Mouse (Mus musculus): Measurements from ENCODE around the gene Actr5. TPM values are rescaled to one million over a fixed set of nuclear protein-coding genes. Genes with fewer than 3 reads are reported as not detected.

Gene Actr5
- 8.9 and 9.2 TPM in 2 replicates for polyA plus RNA-seq (2012; rRNA removed)

DNA sequence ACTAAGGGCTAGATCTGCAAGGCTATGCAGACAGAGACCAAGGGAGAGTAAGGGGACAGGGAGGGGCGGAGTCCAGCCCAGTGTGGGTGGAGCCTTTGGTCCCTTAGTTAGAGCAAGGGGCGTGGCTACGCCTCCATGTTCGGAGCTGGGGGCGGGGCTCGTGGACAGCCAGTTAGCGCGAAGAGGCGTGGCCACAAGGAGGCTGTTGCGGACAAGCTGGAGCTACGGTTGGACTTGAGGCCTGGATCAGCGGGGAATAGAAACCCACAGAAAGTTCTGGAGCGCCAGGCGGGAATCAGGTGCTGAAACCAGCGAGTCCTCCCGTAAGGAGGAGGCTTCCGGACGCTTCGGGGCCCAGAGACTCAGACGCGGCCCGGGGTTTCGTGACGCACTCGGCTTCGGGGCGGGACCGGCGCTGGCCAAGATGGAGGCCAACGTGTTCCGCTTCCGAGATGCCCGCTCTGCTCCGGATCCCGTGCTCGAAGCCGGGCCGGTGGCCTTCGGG, at the start of gene Actr5:
TSS of gene Actr5 (plus strand) at position 171 of the 505 bp plus-strand sequence.
- Histone ChIP-seq H3K27ac (ENCODE audit: control insufficient read depth, insufficient read depth, low read depth, low read length) (peak within 1 kb of the TSS; percentile 99), H3K4me1 (ENCODE audit: control insufficient read depth, insufficient read depth, low read length) (peaks cover 3% of the 10 kb centered on the region), H3K27me3 (ENCODE audit: control insufficient read depth, insufficient read depth, low read length) (no peaks in the 10 kb centered on the region), H3K4me3 (ENCODE audit: control insufficient read depth, low read depth, low read length) (peak within 1 kb of the TSS; percentile 96), H3K36me3 (ENCODE audit: control insufficient read depth, insufficient read depth, low read length) (peaks cover 5% of the 10 kb centered on the region)
- TF ChIP-seq POLR2A (IDR thresholded peaks at IDR 0.05; ENCODE audit: control insufficient read depth, low read depth, low read length) (peak; percentile 97), CTCF (IDR thresholded peaks at IDR 0.05; ENCODE audit: control insufficient read depth, insufficient read depth, insufficient replicate concordance, low read depth, low read length) (no peak)

DNA sequence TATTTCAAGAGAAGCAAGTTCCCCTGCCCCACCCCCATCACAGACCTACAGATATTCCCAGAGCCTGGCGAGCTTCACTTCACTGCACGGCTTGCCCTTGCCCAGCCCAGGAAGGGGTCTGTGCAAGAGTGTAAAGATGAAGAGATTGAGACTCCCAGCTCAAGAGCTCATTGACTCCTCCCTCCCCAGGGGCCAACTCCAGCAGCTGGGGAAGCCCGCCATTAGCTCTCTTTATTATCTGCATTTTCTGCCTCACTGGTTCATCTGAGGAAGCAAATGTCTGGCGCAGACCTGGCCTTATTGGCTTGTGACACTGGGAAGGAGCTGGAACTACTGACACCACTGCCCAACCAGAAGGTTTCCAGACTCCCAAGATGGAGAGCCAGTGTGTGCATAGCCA, 44.7 kb upstream of the Actr5 start:
- Histone ChIP-seq H3K27me3 (ENCODE audit: control insufficient read depth, insufficient read depth, low read length) (no peaks in the 10 kb centered on the region), H3K4me1 (ENCODE audit: control insufficient read depth, insufficient read depth, low read length) (peaks cover 3% of the 10 kb centered on the region; the same call in 1 of the 2 replicates), H3K36me3 (ENCODE audit: control insufficient read depth, insufficient read depth, low read length) (no peaks in the 10 kb centered on the region), H3K27ac (ENCODE audit: control insufficient read depth, insufficient read depth, low read depth, low read length) (no peak overlapping the region), H3K4me3 (ENCODE audit: control insufficient read depth, low read depth, low read length) (no peak overlapping the region)
- no peak for TF ChIP-seq CTCF (IDR thresholded peaks at IDR 0.05; ENCODE audit: control insufficient read depth, insufficient read depth, insufficient replicate concordance, low read depth, low read length)
- no peak for TF ChIP-seq POLR2A (IDR thresholded peaks at IDR 0.05; ENCODE audit: control insufficient read depth, low read depth, low read length)

DNA sequence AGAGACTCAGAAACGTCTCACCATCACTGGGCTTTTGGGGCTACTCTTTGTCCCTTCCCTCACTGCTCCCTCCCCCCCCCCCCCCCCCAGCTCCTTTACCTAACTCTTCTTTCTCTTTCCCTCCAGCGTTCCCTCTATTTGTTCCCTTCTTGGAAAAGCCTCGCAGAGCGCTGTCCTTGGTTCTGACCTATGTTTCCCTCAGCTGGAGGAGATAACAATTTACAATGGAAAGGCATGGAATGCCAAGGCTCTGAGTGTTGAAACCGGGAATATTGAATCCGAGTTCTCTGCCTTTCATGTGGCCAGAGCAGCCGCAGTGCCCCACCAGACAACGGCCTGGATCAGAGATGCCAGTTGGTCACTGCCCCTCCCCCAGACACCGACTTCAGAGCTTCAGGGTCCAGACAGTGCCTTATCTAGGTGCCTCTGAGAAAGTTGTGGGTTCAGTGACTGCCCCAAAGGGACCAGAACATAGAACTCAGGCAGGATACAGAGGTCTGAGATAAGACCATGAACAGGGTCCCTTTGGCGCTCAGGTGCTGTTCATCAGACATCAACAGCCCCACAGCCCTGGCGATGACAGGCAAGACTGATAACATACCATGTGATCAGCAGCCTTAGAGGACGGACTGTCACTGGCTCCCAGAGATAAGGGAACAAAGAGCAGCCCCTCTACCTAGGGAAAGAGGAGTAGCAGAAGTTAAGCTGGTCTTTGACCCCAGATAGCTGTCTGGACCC, 39.9 kb upstream of the Actr5 start:
- Histone ChIP-seq H3K27ac (ENCODE audit: control insufficient read depth, insufficient read depth, low read depth, low read length) (no peak overlapping the region), H3K27me3 (ENCODE audit: control insufficient read depth, insufficient read depth, low read length) (no peaks in the 10 kb centered on the region), H3K4me1 (ENCODE audit: control insufficient read depth, insufficient read depth, low read length) (peaks cover 3% of the 10 kb centered on the region; the same call in 1 of the 2 replicates), H3K4me3 (ENCODE audit: control insufficient read depth, low read depth, low read length) (no peak overlapping the region), H3K36me3 (ENCODE audit: control insufficient read depth, insufficient read depth, low read length) (no peaks in the 10 kb centered on the region)
- TF ChIP-seq CTCF (IDR thresholded peaks at IDR 0.05; ENCODE audit: control insufficient read depth, insufficient read depth, insufficient replicate concordance, low read depth, low read length) (no peak), POLR2A (IDR thresholded peaks at IDR 0.05; ENCODE audit: control insufficient read depth, low read depth, low read length) (no peak)

DNA sequence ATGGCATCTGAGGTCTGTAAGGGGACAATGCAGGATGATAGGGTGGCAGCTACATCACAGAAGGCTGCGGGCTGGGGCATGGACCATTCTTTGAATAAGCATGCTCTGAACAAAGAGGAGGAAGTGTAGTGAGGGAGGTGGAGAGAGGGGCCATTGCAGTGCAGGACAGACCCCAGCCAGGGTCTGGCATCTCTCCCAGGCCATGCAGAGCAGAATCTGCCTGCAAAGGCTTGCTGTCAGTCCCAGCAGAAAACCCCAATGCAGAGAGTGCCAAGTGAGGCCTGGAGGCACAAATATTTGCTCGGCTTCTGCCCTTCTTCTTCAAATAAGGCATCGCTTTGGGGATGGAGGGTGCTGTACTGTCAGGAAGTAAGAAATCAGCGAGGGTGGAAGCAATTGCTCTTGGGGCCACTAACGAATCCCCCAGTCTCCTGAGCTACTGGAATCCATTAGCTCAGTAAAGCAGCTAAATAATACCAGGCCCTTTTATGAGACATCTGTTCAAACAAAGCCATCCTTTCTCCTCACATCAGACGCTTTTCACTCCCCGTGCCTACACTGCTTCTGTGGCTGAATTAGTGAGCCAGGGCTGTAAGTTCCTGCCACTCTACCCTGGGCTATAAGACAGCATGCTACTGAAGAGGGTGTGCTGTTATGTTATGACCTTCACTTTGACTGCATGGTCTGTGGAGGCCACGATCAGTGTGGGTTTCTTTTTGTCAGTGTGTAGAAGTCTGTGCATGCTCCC, 36.0 kb upstream of the Actr5 start:
- Histone ChIP-seq H3K27me3 (ENCODE audit: control insufficient read depth, insufficient read depth, low read length) (no peaks in the 10 kb centered on the region), H3K27ac (ENCODE audit: control insufficient read depth, insufficient read depth, low read depth, low read length) (no peak overlapping the region), H3K4me3 (ENCODE audit: control insufficient read depth, low read depth, low read length) (no peak overlapping the region), H3K4me1 (ENCODE audit: control insufficient read depth, insufficient read depth, low read length) (peaks cover 3% of the 10 kb centered on the region; the same call in 1 of the 2 replicates), H3K36me3 (ENCODE audit: control insufficient read depth, insufficient read depth, low read length) (no peaks in the 10 kb centered on the region)
- TF ChIP-seq POLR2A (IDR thresholded peaks at IDR 0.05; ENCODE audit: control insufficient read depth, low read depth, low read length) (no peak), CTCF (IDR thresholded peaks at IDR 0.05; ENCODE audit: control insufficient read depth, insufficient read depth, insufficient replicate concordance, low read depth, low read length) (no peak)

DNA sequence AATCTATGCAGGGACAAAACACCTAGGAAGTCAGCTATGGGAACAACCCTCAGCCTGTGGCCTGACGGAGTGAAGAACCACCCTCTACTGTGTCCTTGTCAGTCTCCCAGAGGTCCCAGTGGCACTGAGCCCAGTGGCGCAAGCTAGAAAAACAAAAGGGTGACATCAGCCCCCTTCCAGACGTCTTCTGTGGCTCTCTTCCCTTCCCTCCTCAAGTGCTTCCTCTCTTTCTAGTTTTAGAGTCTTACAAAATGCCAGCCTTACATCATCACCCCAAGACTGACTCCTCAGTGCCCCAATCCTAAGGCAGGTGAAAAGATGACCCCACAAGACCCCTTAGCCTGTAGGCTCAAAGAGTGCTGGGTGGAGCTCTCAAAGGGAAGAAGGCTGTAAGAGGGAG, 34.2 kb upstream of the Actr5 start:
- TF ChIP-seq CTCF (IDR thresholded peaks at IDR 0.05; ENCODE audit: control insufficient read depth, insufficient read depth, insufficient replicate concordance, low read depth, low read length): no peak

DNA sequence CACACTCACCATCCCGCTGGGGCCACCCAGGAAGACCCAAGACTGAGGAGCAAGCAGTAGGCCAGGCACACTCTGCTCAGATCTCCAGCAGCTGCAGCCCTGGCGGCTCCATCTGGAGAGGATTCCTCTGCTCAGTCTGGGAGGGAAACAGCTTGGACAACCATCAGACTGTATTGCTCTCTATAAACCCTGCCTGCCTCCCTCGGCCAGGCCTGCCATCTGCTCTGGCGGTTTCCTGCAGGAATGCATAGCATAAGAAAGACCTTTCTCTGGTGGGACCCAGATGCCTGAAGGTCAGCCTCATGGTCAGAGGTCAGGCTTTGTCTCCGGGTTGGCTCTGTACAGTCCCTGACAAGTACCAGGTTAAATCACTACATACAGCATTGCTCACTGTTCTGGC, 33.4 kb upstream of the Actr5 start:
- no peak overlapping the region for H3K27ac ChIP-seq (ENCODE audit: control insufficient read depth, insufficient read depth, low read depth, low read length)

More for the DNA sequence above, 34.2 kb upstream of the Actr5 start:
- no peaks in the 10 kb centered on the region; the same call in 1 of the 2 replicates for H3K4me1 ChIP-seq (ENCODE audit: control insufficient read depth, insufficient read depth, low read length)
- H3K36me3 ChIP-seq (ENCODE audit: control insufficient read depth, insufficient read depth, low read length): no peaks in the 10 kb centered on the region
- H3K27ac ChIP-seq (ENCODE audit: control insufficient read depth, insufficient read depth, low read depth, low read length): no peak overlapping the region
- H3K27me3 ChIP-seq (ENCODE audit: control insufficient read depth, insufficient read depth, low read length): no peaks in the 10 kb centered on the region
- no peak overlapping the region for H3K4me3 ChIP-seq (ENCODE audit: control insufficient read depth, low read depth, low read length)

DNA sequence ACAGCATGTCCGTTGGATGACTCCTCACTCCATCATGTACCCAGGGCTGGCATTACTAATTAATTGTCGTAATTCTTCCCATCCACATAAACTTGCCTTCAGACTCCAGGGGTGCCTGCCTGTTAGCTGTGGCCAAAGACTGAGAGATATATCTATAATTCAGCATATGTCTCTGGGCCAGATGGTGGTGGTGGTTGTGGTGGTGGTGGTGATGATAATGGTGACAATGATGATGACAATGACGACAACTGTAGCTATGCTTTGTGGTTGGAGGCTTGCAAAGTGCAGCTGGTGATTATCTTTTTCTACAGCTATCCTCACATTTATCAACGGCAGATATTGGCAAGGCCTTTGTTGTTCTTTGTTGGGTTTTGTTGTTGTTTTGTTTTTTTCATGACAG, 31.3 kb upstream of the Actr5 start:
- H3K27ac ChIP-seq (ENCODE audit: control insufficient read depth, insufficient read depth, low read depth, low read length): no peak overlapping the region
- H3K4me1 ChIP-seq (ENCODE audit: control insufficient read depth, insufficient read depth, low read length): no peaks in the 10 kb centered on the region; the same call in 1 of the 2 replicates
- H3K27me3 ChIP-seq (ENCODE audit: control insufficient read depth, insufficient read depth, low read length): no peaks in the 10 kb centered on the region
- TF ChIP-seq POLR2A (IDR thresholded peaks at IDR 0.05; ENCODE audit: control insufficient read depth, low read depth, low read length) (no peak), CTCF (IDR thresholded peaks at IDR 0.05; ENCODE audit: control insufficient read depth, insufficient read depth, insufficient replicate concordance, low read depth, low read length) (no peak)
- H3K36me3 ChIP-seq (ENCODE audit: control insufficient read depth, insufficient read depth, low read length): no peaks in the 10 kb centered on the region
- no peak overlapping the region for H3K4me3 ChIP-seq (ENCODE audit: control insufficient read depth, low read depth, low read length)

More for the DNA sequence above, 33.4 kb upstream of the Actr5 start:
- Histone ChIP-seq H3K36me3 (ENCODE audit: control insufficient read depth, insufficient read depth, low read length) (no peaks in the 10 kb centered on the region), H3K27me3 (ENCODE audit: control insufficient read depth, insufficient read depth, low read length) (no peaks in the 10 kb centered on the region), H3K4me3 (ENCODE audit: control insufficient read depth, low read depth, low read length) (no peak overlapping the region), H3K4me1 (ENCODE audit: control insufficient read depth, insufficient read depth, low read length) (no peaks in the 10 kb centered on the region; the same call in 1 of the 2 replicates)
- TF ChIP-seq POLR2A (IDR thresholded peaks at IDR 0.05; ENCODE audit: control insufficient read depth, low read depth, low read length): no peak
- TF ChIP-seq CTCF (IDR thresholded peaks at IDR 0.05; ENCODE audit: control insufficient read depth, insufficient read depth, insufficient replicate concordance, low read depth, low read length): no peak
